Mouse (Mus musculus): ENCODE measurements around the gene Txndc5. TPM values are rescaled to one million over a fixed set of nuclear protein-coding genes. Genes with fewer than 3 reads are reported as not detected.

The Txndc5 gene
- polyA plus RNA-seq, 1 experiment: 49.4 TPM

GRCm38 (mm10) chr13:38537521-38537920 lies 8.9 kb upstream of the Txndc5 start:
- TF ChIP-seq POLR2A (IDR thresholded peaks at IDR 0.05; ENCODE audit: control insufficient read depth, extremely low read depth, insufficient read depth, low read length, poor library complexity) (no peak), CTCF (IDR thresholded peaks at IDR 0.05; ENCODE audit: borderline replicate concordance, control insufficient read depth, extremely low read depth, insufficient read depth, low read length, poor library complexity) (no peak)
- DNase-seq: no peak
- no peak overlapping the region for H3K4me3 ChIP-seq (ENCODE audit: control insufficient read depth, insufficient read depth, low read length)
- no peaks in the 10 kb centered on the region for H3K4me1 ChIP-seq (replicated peaks; ENCODE audit: control insufficient read depth, insufficient read depth, low read length)
- H3K36me3 ChIP-seq (ENCODE audit: control insufficient read depth, insufficient read depth, low read length): no peaks in the 10 kb centered on the region
- H3K27me3 ChIP-seq (ENCODE audit: control insufficient read depth, insufficient read depth, low read length): no peaks in the 10 kb centered on the region
- no peak overlapping the region for H3K27ac ChIP-seq (ENCODE audit: control insufficient read depth, insufficient read depth, low read length)

GRCm38 (mm10) chr13:38534731-38535130 lies 6.1 kb upstream of the Txndc5 start:
- H3K27ac ChIP-seq (ENCODE audit: control insufficient read depth, insufficient read depth, low read length): no peak overlapping the region
- DNase-seq: no peak
- 62% methylated on average over 6 of the region's 6 CpGs for WGBS
- no peaks in the 10 kb centered on the region for H3K4me1 ChIP-seq (replicated peaks; ENCODE audit: control insufficient read depth, insufficient read depth, low read length)
- TF ChIP-seq POLR2A (IDR thresholded peaks at IDR 0.05; ENCODE audit: control insufficient read depth, extremely low read depth, insufficient read depth, low read length, poor library complexity): no peak
- TF ChIP-seq CTCF (IDR thresholded peaks at IDR 0.05; ENCODE audit: borderline replicate concordance, control insufficient read depth, extremely low read depth, insufficient read depth, low read length, poor library complexity): no peak
- no peak overlapping the region for H3K4me3 ChIP-seq (ENCODE audit: control insufficient read depth, insufficient read depth, low read length)
- H3K36me3 ChIP-seq (ENCODE audit: control insufficient read depth, insufficient read depth, low read length): no peaks in the 10 kb centered on the region
- no peaks in the 10 kb centered on the region for H3K27me3 ChIP-seq (ENCODE audit: control insufficient read depth, insufficient read depth, low read length)

- Histone ChIP-seq H3K27me3 (ENCODE audit: control insufficient read depth, insufficient read depth, low read length) (no peaks in the 10 kb centered on the region), H3K4me1 (replicated peaks; ENCODE audit: control insufficient read depth, insufficient read depth, low read length) (no peaks in the 10 kb centered on the region), H3K27ac (ENCODE audit: control insufficient read depth, insufficient read depth, low read length) (no peak overlapping the region), H3K4me3 (ENCODE audit: control insufficient read depth, insufficient read depth, low read length) (no peak overlapping the region), H3K36me3 (ENCODE audit: control insufficient read depth, insufficient read depth, low read length) (no peaks in the 10 kb centered on the region)
- no peak for TF ChIP-seq CTCF (IDR thresholded peaks at IDR 0.05; ENCODE audit: borderline replicate concordance, control insufficient read depth, extremely low read depth, insufficient read depth, low read length, poor library complexity)
- no peak for TF ChIP-seq POLR2A (IDR thresholded peaks at IDR 0.05; ENCODE audit: control insufficient read depth, extremely low read depth, insufficient read depth, low read length, poor library complexity)
- 77% methylated on average over 6 of the region's 6 CpGs for WGBS
- DNase-seq: no peak
Observed at GRCm38 (mm10) chr13:38534016-38534415, 5.4 kb upstream of the Txndc5 start.

GRCm38 (mm10) chr13:38533461-38533860 lies 4.8 kb upstream of the Txndc5 start:
- Histone ChIP-seq H3K4me1 (replicated peaks; ENCODE audit: control insufficient read depth, insufficient read depth, low read length) (peaks cover 5% of the 10 kb centered on the region; the same call in 1 of the 2 replicates), H3K36me3 (ENCODE audit: control insufficient read depth, insufficient read depth, low read length) (no peaks in the 10 kb centered on the region), H3K4me3 (ENCODE audit: control insufficient read depth, insufficient read depth, low read length) (no peak overlapping the region), H3K27me3 (ENCODE audit: control insufficient read depth, insufficient read depth, low read length) (no peaks in the 10 kb centered on the region), H3K27ac (ENCODE audit: control insufficient read depth, insufficient read depth, low read length) (no peak overlapping the region)
- DNase-seq: no peak
- 93% methylated on average over 10 of the region's 10 CpGs for WGBS
- TF ChIP-seq CTCF (IDR thresholded peaks at IDR 0.05; ENCODE audit: borderline replicate concordance, control insufficient read depth, extremely low read depth, insufficient read depth, low read length, poor library complexity) (no peak), POLR2A (IDR thresholded peaks at IDR 0.05; ENCODE audit: control insufficient read depth, extremely low read depth, insufficient read depth, low read length, poor library complexity) (no peak)

- Histone ChIP-seq H3K4me3 (ENCODE audit: control insufficient read depth, insufficient read depth, low read length) (no peak overlapping the region), H3K4me1 (replicated peaks; ENCODE audit: control insufficient read depth, insufficient read depth, low read length) (peaks cover 10% of the 10 kb centered on the region; the same call in 1 of the 2 replicates), H3K27me3 (ENCODE audit: control insufficient read depth, insufficient read depth, low read length) (no peaks in the 10 kb centered on the region), H3K27ac (ENCODE audit: control insufficient read depth, insufficient read depth, low read length) (no peak overlapping the region), H3K36me3 (ENCODE audit: control insufficient read depth, insufficient read depth, low read length) (no peaks in the 10 kb centered on the region)
- no peak for DNase-seq
- 90% methylated on average over 4 of the region's 4 CpGs for WGBS
- TF ChIP-seq POLR2A (IDR thresholded peaks at IDR 0.05; ENCODE audit: control insufficient read depth, extremely low read depth, insufficient read depth, low read length, poor library complexity): no peak
- no peak for TF ChIP-seq CTCF (IDR thresholded peaks at IDR 0.05; ENCODE audit: borderline replicate concordance, control insufficient read depth, extremely low read depth, insufficient read depth, low read length, poor library complexity)
Observed at GRCm38 (mm10) chr13:38531498-38531897, 2.9 kb upstream of the Txndc5 start.

GRCm38 (mm10) chr13:38529576-38529975 lies 952 bp upstream of the Txndc5 start:
- DNase-seq: no peak
- H3K36me3 ChIP-seq (ENCODE audit: control insufficient read depth, insufficient read depth, low read length): no peaks in the 10 kb centered on the region
- 95% methylated on average over 6 of the region's 6 CpGs for WGBS

More at GRCm38 (mm10) chr13:38529576-38529975, 952 bp upstream of the Txndc5 start:
- peaks cover 10% of the 10 kb centered on the region; the same call in 1 of the 2 replicates for H3K4me1 ChIP-seq (replicated peaks; ENCODE audit: control insufficient read depth, insufficient read depth, low read length)
- no peak overlapping the region for H3K4me3 ChIP-seq (ENCODE audit: control insufficient read depth, insufficient read depth, low read length)
- no peak for TF ChIP-seq CTCF (IDR thresholded peaks at IDR 0.05; ENCODE audit: borderline replicate concordance, control insufficient read depth, extremely low read depth, insufficient read depth, low read length, poor library complexity)
- H3K27me3 ChIP-seq (ENCODE audit: control insufficient read depth, insufficient read depth, low read length): no peaks in the 10 kb centered on the region
- H3K27ac ChIP-seq (ENCODE audit: control insufficient read depth, insufficient read depth, low read length): no peak overlapping the region

Measured in thymus, adult 2 months (tissue).